In genomic region chr3:32277572-32277971, GRCm38 (mm10) we compare ENCODE assay signal across 20 mouse cellular contexts.
"Had no signal": no experiment of that assay in that cellular context is flagged by ENCODE, and none has a peak within 500 bp of the region (broad histone marks: within the 10 kb centered on the region; RNA-seq: fewer than 3 reads in every experiment).

No protein-coding gene starts in this region.

- H3K36me3 ChIP-seq: limb, embryonic 15.5 days had no signal

- ATAC-seq: intestine, embryonic 16.5 days; liver, postnatal 0 days; lung, postnatal 0 days had no signal

- DNase-seq: kidney, adult 18-20 months; kidney, adult 9 months; kidney, postnatal 14 days; kidney, postnatal 4 days; left cerebral cortex, postnatal 4 days; liver, postnatal 0 days; lung, embryonic 14.5 days; thymus, adult 2 months; thymus, postnatal 14 days; thymus, postnatal 4 days had no signal

- H3K4me1 ChIP-seq: limb, embryonic 15.5 days; megakaryocyte, embryonic 14.5 days had no signal

- H3K9me3 ChIP-seq: limb, embryonic 15.5 days; megakaryocyte, embryonic 14.5 days had no signal

- H3K27me3 ChIP-seq: limb, embryonic 15.5 days; megakaryocyte, embryonic 14.5 days had no signal

- H3K4me2 ChIP-seq: limb, embryonic 15.5 days; liver, embryonic 11.5 days; lung, embryonic 14.5 days; midbrain, embryonic 11.5 days had no signal

- H3K4me3 ChIP-seq: limb, embryonic 15.5 days; megakaryocyte, embryonic 14.5 days; myocyte had no signal

- H3K9ac ChIP-seq: limb, embryonic 15.5 days; liver, embryonic 14.5 days; liver, postnatal 0 days; lung, embryonic 14.5 days had no signal

- H3K27ac ChIP-seq: limb, embryonic 15.5 days; liver, embryonic 14.5 days; macrophage; stomach, postnatal 0 days had no signal
